Mouse (Mus musculus) testis, postnatal 10 days (tissue): ENCODE results near the gene Cacna2d3.
A peak's percentile ranks its signal among the peaks of the same experiment; 100 is the strongest.

ENCODE experiments used
- DNase-seq: peaks from one replicate; pipeline ENCODE4 v3.0.0; 2021; ENCODE audit warnings: low spot score

The Cacna2d3 gene

GRCm38 (mm10) chr14:29485416-29485815 is 236.2 kb downstream of the Cacna2d3 start:
- DNase-seq, result no peak

DNA sequence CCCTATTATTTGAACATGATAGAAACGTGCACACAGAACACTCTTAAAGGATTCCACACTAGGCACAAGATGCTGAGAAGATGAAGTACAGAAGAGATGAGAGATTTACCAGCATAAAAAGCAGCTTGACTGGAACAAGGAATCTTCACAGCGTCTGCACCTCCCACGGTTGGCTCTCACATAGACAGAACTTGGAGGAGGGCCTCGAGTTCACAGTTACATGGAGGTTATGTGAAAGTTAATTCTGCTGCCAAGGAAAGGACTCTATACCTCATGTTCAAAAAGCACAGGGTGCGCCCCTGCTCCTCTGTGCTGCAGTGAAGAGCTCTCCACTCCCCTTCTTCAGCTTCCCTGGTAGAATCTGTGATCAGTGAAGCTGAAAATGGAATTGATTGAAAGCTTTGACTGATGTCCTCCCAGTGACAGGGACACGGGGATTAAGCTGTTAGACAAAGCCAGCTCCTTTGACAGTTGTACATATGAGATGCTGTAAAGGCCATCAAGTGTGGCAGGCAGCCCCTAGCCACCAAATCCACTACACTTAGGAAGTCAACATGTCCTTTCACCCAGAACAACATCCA is 243.2 kb downstream of the Cacna2d3 start:
- no peak for DNase-seq

DNA sequence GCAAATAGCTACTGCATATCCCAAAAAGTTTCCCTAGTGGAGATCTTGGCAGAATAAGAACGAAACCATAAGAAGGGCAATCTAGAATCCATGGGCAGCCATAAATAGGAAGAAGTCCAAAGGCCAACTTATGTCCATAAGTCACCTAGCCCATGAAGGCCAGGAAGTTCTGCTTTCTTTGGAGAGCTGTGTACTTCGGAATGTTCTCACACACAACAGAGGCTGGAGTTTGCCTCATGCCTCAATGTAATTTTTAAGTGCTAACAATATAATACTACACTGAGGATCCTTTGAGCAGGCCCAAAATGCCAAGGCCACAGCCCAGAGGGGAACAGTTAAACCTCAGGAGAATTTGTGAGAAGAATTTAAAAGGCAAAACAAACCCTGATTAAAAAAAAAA is 257.4 kb downstream of the Cacna2d3 start:
- DNase-seq, result no peak

DNA sequence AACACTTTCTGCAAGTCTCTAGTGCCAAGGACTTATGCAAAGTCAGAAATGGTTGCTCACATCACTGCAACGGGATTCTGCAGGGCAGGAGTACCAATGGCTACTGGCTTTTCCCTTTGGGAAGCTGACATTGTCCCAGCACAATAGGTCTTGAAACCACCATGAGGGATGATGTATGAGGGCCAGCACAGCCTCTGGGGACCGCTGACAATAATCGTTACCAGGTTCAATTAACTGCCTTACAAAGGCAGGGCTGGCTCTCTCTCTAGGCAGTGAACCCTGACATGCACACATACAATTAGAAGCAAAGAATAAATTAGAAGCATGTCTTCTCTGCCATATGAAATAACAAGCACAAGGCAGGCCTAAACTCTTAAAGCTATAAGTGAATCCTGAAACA is 272.5 kb downstream of the Cacna2d3 start:
- no peak for DNase-seq

- DNase-seq, result peak; percentile 65
Observed at GRCm38 (mm10) chr14:29443091-29444026, 278.3 kb downstream of the Cacna2d3 start.

DNA sequence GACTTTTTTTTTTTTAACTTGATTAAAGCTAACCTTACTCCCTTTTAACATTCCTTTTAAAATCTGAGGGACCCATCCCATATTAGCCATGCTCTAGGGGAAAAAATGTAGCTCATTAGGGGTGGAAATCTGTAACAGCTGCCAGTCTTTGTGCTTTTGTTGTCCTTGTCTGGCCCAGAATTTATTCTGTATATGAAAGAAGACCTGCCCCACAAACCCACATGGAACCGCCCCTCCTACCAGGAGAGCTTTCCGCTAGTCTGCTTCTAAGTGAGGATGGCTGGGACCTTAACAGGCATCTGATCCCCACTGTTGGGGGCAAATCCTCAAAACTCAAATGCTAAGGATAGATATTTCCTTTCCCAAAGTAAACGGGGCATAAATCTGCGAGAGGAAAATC is 279.2 kb downstream of the Cacna2d3 start:
- no peak for DNase-seq

GRCm38 (mm10) chr14:29438666-29439065 is 283.0 kb downstream of the Cacna2d3 start:
- DNase-seq, result no peak

DNA sequence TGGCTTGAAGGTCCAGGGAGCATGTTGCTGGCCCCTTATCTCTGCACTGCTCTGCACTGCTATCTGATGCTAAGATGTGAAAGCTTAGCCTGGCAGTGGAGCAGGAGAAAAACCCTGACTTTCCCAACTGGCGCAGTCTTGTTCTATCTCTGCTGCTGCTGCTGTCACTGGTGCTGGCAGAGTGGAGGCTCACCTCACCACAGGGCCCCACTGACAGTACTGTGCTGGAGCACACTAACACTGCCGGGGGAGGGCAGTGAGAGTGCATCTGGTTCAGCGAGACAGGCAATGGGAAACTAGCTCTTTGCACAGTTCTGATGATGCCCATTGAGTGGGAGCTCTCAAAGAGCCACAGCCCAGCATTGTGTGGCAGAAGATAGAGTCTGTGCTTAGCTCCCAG is 283.4 kb downstream of the Cacna2d3 start:
- DNase-seq, result no peak

DNA sequence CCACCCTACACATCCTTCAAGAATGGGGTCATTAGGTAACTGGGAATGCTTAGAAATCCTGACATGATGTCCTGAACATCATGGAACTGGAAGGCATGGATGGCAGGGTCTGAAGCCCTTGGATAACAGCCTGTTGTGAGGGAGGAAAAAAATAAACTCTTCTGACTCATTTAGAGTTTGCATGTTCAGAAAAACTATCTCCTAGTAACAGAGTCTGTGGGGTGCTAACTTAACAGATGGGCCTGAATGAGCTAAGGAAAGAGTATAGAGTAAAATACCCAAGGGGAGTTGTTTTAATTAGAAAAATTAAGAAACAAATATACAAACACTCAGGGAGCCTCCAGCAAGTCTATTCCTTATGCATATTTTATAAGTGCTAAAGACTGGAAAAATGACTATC is 286.5 kb downstream of the Cacna2d3 start:
- no peak for DNase-seq

DNA sequence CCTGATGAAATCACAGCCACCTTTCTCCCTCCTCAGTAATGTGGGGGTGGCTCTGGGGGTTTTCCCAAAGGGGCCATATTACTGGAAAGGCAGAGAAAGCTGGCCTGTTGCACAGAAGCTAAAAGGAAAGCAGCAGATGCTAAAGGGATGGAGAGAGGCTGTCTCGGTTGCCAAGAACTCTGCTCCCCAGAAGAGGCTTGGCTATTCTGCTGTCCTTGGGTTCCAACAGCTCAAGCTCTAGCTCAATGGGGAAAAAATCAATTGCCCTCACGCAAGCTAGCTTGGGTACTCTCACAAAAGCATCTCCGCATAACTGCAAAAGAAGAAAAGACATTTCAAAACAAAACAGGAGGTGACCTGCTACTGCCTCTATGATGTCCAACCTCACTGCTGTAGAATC is 287.9 kb downstream of the Cacna2d3 start:
- DNase-seq, result no peak

GRCm38 (mm10) chr14:29433076-29433714 is 288.5 kb downstream of the Cacna2d3 start:
- DNase-seq, result no peak

- no peak for DNase-seq
Observed at GRCm38 (mm10) chr14:29429788-29430187, 291.9 kb downstream of the Cacna2d3 start.

DNA sequence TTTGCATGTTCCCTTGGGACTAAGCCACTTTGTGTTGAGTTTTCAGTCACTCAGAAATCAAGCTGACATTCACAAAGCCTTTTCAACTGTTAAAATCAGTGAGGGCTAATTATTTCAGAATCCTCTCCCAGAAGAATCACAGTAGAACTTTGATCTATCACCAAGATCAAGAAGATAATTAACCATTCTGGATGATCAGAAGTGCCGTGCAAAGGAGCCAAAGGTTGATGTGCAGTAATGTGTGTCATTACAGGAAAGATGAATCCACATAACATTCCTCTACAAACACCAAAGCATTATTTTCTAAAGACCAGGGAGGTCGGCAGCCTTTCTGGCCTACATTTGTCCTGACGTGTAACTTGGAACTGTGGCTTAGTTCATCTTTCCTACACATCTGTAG is 296.0 kb downstream of the Cacna2d3 start:
- DNase-seq, result no peak

GRCm38 (mm10) chr14:29425208-29425607 is 296.5 kb downstream of the Cacna2d3 start:
- DNase-seq, result no peak

- DNase-seq, result no peak
Observed at GRCm38 (mm10) chr14:29405878-29406165, 315.8 kb downstream of the Cacna2d3 start.

DNA sequence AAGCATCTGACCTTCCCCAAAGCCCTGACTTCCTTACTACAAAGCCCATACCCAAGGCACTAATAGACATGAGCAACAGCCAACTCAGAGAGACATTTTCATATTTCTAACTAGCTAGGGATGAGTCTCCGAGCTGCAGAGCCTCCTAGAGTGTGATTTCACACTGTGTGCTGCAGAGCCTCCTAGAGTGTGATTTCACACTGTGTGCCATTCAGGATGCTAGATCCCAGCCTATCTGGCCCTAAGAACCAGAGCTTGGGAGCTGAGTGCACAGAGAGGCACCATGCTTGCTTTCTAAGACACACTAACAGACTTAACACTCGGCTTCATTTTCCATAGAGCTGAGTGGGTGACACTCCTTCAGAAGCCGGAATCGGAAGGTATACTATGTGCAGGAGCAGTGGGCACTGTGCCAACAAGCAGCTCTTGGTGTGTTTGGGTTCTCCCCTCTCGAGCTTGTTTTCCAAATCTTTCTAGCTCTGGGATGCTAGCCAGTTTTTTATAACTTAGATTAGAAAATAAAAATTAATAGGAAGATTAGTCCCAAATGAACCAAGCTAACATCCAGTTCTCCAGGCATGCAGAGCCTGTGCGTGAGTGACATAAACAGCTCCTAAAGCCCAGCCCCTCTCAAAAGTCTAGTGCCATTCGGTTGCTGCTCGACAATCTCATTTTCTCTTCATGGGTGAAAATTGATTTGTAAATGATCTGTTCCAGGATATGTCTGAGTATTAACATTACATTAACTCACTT is 316.4 kb downstream of the Cacna2d3 start:
- DNase-seq, result no peak

DNA sequence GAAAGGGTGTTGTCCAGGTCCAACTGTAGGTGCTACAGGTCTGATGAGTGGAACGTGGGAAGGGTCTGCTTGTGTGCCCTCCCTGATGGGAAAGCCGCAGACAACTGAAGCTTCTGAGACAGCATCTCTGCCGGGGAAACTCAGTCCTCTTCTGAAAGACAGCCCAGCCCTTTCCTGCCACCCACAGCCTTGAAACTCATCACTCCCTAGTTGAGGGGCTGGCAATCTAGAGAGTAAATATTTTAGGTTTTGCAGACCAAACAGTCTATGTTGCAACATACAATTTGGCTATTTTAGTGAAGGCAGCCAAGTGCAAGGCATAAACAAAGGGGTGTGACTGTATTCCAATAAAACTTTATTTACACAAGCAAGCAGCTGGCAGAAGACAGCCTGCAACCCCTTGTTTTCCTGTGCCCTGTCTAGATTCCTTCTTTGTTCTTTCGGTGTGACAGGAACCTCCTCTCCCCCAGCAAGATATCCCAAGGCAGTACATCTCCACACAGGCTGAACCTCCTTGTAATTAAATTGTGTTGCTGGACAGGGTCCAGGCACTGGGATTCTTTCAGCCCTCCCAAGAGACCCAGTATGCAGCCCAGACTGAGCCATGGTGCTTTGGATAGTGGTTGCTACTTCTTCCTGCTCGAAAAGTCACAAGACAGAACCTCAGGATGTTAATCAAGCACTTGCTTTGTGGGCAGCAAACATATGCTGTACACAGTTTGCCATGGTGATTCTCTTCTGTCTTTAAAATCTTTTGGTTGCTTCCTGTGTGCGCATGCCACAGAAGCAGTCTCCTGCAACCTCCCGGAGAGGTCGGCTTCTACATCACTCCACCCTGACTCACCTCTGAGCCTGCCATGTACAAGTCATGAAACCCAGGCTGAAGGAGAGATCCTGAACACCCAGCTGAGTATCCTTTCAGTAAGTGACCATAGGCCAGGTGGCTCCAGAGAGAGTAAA is 317.5 kb downstream of the Cacna2d3 start:
- no peak for DNase-seq

GRCm38 (mm10) chr14:29402471-29402870 is 319.2 kb downstream of the Cacna2d3 start:
- DNase-seq, result no peak

DNA sequence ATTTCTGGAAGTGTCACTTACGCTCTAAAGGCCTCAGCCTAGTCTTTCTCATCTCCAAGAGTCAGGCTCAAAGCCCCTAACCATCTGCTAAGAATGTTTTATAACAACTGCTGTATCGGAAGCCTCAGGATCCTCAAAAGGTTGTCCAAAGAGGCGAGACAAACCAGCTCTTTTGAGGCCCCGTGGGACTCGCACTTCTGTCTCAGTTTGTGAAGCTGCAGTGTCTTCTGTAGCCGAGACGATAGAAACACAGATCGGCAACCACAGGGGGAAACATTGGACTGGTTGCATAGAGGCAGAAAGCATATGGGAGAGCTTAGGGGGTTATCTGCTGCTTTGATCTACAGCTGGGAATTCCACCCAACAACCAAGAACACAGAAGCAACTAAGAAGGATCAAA is 327.9 kb downstream of the Cacna2d3 start:
- DNase-seq, result no peak

- no peak for DNase-seq
Observed at GRCm38 (mm10) chr14:29392851-29393250, 328.8 kb downstream of the Cacna2d3 start.

DNA sequence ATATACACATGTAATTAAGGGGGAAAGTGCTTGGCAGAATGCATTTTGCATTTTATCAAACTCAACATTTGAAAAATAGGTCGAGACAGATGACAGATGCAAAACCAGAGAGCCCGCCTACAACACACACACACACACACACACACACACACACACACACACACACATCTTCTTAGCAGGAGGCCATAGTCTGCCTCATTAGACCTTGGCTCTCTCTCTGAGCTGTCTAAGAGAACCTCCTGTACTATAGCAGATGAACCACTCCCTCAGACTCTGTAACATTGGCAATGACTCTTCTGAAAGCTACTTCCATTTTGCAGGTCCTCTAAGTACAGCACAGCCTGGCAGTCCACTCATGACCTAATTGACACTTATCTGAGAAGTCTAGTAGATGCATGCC is 330.2 kb downstream of the Cacna2d3 start:
- DNase-seq, result no peak
